Mouse (Mus musculus) lung, postnatal 0 days (tissue): Measurements from ENCODE around the gene Cfb.

Experiments used
- CTCF ChIP-seq: IDR thresholded peaks from 2 replicates; pipeline ENCODE4 v1.5.1; 2016; ENCODE audit warnings: antibody characterized with exemption, mild to moderate bottlenecking
- EP300 ChIP-seq: IDR thresholded peaks from 2 replicates; pipeline ENCODE4 v1.6.1; 2016; ENCODE audit warnings: antibody characterized with exemption, mild to moderate bottlenecking, control low read depth

GRCm38 (mm10) chr17:34861704-34862415, 458 bp downstream of the Cfb start:
- TF ChIP-seq CTCF (no peak), EP300 (no peak)
